Mouse (Mus musculus): ENCODE data around the gene Doxl2. TPM values are rescaled to one million over a fixed set of nuclear protein-coding genes. Genes with fewer than 3 reads are reported as not detected.
"Not testable (repeated sequence)": the region's sequence is repeated elsewhere in the genome, so short reads cannot be mapped to it uniquely, and the experiment has no call there.

Doxl2 gene
- not detected in 2 replicates for polyA plus RNA-seq (2015; fragmentation: Nextera tagmentation; extraction: Ambion mirVana)

DNA sequence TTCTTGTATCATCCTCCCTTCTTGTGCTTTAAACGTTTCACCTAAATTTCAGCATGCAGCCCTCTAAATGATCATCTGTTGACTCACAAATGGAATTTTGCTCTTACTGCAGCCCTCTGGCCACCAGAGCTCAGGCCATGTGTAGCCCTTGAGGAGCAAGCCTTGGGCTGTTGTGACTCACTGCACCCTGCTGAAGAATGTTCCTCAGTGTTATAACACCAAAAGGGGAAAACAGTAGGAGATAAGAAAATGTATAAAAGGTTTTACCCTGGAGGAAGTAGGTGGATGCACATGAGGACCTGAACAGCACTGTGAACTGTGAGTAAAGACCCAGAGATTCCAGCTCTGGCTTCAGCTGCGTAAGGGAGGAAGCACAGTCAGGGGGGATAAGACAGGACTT lies at the start of gene Doxl2:
Doxl2 (plus strand) TSS at position 301 of the 400 bp plus-strand sequence.
- no peak within 1 kb of the TSS for H3K27ac ChIP-seq (replicated peaks)
- WGBS = 86% methylated on average over 2 of the region's 2 CpGs
- no peak within 1 kb of the TSS for H3K4me2 ChIP-seq
- H3K9ac ChIP-seq = no peak within 1 kb of the TSS
- H3K27me3 ChIP-seq = no peaks in the 10 kb centered on the region
- no peaks in the 10 kb centered on the region for H3K36me3 ChIP-seq
- no peaks in the 10 kb centered on the region for H3K9me3 ChIP-seq
- ATAC-seq (ENCODE audit: low FRiP score, low read depth) = no peak
- H3K4me3 ChIP-seq = no peak within 1 kb of the TSS
- H3K4me1 ChIP-seq (replicated peaks) = no peaks in the 10 kb centered on the region

DNA sequence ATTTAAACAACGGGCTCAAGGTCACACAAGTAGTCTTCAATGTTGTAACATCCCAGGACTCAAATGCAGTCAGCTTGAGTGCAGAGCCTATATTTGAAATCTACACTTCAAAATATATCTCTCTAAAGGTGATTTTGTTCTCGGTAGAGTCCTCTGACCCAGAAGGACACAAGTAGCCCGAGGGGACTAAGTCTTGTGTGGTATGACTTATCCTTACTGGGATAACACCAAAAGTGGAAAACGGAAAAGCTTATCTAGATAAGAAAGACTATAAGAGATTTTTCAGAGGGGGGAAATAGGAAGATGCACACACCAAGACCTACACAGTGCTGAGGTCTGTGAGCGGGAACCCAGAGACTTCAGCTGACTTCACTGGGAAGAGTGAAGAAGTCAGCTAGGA lies 45.2 kb upstream of the Doxl2 start, which contains the start of gene 1600015I10Rik:
1600015I10Rik (plus strand) TSS at position 301 of the 400 bp plus-strand sequence.
- 96% methylated on average over 5 of the region's 5 CpGs for WGBS
- H3K4me3 ChIP-seq = no peak within 1 kb of the TSS
- no peak within 1 kb of the TSS for H3K4me2 ChIP-seq
- no peak within 1 kb of the TSS for H3K27ac ChIP-seq (replicated peaks)
- no peak within 1 kb of the TSS for H3K9ac ChIP-seq
- H3K9me3 ChIP-seq = no peaks in the 10 kb centered on the region
- no peaks in the 10 kb centered on the region for H3K4me1 ChIP-seq (replicated peaks)
- H3K27me3 ChIP-seq = no peaks in the 10 kb centered on the region
- no peak for ATAC-seq (ENCODE audit: low FRiP score, low read depth)
- no peaks in the 10 kb centered on the region for H3K36me3 ChIP-seq

DNA sequence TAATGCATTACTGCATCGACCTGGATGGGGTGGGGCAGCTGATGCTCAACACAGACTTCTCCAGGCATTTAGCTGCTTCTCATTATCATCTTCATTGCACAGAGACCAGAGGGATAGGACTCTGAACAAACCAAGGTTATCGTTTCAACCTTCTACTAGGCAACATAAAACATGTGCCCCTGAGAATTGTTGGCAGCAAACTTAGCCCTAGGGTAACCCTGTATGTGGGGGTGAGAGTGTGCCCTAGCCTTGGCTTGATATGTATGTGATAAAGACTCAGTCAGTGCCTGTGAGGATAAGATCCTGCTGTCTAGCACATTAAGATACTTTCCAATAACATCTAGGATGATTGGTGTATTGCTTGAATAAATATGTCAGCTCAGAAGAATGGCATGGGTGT lies 25.2 kb upstream of the Doxl2 start:
- ATAC-seq (ENCODE audit: low FRiP score, low read depth) = no peak
- Histone ChIP-seq H3K4me1 (replicated peaks) (no peaks in the 10 kb centered on the region), H3K9ac (no peak overlapping the region), H3K4me3 (no peak overlapping the region), H3K27me3 (no peaks in the 10 kb centered on the region), H3K27ac (replicated peaks) (no peak overlapping the region), H3K36me3 (no peaks in the 10 kb centered on the region), H3K4me2 (no peak overlapping the region), H3K9me3 (no peaks in the 10 kb centered on the region)
- WGBS = 73% methylated on average over 2 of the region's 2 CpGs

DNA sequence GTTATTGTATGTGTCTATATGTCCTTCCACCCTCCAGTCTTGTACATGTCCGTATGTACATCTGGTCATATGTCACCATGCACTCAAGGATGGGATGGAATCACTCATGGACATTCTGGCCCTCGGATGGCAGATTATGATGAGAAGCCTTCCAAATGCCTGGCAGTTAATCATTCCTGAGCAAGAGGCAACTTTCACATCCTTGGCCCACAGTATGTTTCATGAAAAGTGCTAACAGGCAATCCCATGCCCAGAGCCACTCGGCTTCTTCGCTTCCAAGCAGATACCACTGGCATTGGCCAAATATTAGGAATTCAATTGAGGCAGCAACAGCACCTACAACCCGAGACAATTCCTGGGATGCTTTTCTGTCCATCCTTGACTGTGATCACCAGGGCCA lies 24.1 kb upstream of the Doxl2 start:
- 87% methylated on average over 5 of the region's 5 CpGs for WGBS
- H3K36me3 ChIP-seq = no peaks in the 10 kb centered on the region
- H3K27me3 ChIP-seq = no peaks in the 10 kb centered on the region
- H3K4me3 ChIP-seq = no peak overlapping the region
- no peak overlapping the region for H3K4me2 ChIP-seq
- ATAC-seq (ENCODE audit: low FRiP score, low read depth) = no peak
- H3K9ac ChIP-seq = no peak overlapping the region
- H3K9me3 ChIP-seq = no peaks in the 10 kb centered on the region
- H3K4me1 ChIP-seq (replicated peaks) = no peaks in the 10 kb centered on the region
- no peak overlapping the region for H3K27ac ChIP-seq (replicated peaks)

DNA sequence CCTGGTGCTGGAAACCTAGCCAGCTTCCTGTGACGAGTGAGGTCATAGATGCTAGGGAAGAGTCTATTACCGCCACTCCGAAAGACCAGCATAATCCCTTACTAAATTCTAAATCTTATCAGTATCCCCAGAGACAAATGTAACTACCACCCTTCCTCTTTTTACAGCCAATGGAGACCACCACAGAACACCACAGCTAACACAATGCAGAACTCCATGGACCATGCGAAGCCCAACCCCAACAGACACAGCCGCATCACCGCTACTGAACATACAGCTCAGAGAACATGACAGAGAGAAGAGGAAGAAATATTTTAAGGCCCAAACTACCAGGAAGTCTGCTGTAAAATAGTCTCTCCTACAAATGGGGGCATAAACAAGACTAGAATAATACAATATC lies 23.1 kb upstream of the Doxl2 start:
- Histone ChIP-seq H3K27ac (replicated peaks) (no peak overlapping the region), H3K4me3 (no peak overlapping the region), H3K4me2 (no peak overlapping the region), H3K9me3 (no peaks in the 10 kb centered on the region), H3K27me3 (no peaks in the 10 kb centered on the region), H3K9ac (no peak overlapping the region), H3K36me3 (no peaks in the 10 kb centered on the region), H3K4me1 (replicated peaks) (no peaks in the 10 kb centered on the region)
- no peak for ATAC-seq (ENCODE audit: low FRiP score, low read depth)
- WGBS = 93% methylated on average over 6 of the region's 6 CpGs

DNA sequence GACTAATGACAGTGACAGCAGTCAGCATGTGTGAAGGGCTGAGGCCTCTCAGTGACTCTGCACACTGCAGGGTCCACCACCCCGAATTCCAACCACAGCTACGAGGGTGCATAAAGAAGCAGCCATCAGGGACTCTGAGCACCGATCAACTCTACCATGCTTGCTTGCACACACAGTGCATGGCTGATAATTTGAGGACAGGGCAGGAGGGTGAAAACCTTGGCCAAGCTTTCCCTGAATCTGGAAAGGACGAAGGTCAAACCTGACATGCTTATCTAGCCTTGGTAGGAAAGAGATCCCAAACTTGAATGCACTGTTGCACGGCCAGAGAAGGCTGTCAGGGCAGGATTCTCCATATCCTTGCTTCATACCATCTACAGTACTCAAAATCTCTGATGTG lies 21.5 kb upstream of the Doxl2 start:
- no peak overlapping the region for H3K27ac ChIP-seq (replicated peaks)
- no peaks in the 10 kb centered on the region for H3K36me3 ChIP-seq
- ATAC-seq (ENCODE audit: low FRiP score, low read depth) = no peak
- H3K4me1 ChIP-seq (replicated peaks) = no peaks in the 10 kb centered on the region
- WGBS = 86% methylated on average over 5 of the region's 5 CpGs
- H3K4me3 ChIP-seq = no peak overlapping the region
- H3K9me3 ChIP-seq = no peaks in the 10 kb centered on the region
- no peaks in the 10 kb centered on the region for H3K27me3 ChIP-seq
- no peak overlapping the region for H3K9ac ChIP-seq
- no peak overlapping the region for H3K4me2 ChIP-seq

DNA sequence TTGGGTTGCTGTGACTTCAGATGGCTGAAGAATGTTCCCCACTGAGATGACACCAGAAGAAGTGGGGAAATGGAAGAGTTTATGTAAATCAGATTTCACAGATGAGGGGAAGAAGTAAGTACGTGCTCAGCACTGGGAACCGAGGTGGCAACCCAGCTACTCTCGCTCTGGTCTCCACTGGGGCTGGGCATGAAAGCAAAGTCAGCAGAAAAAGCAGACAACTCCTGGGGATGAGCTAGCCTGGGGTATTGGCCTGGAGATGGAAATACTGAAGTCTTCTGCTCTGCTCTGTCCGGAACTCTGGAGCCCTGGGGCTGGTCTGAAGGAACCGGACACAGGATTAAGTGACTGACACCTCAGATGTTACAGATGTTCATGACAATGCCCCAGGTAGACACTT lies 20.6 kb upstream of the Doxl2 start:
- Histone ChIP-seq H3K27me3 (no peaks in the 10 kb centered on the region), H3K27ac (replicated peaks) (no peak overlapping the region), H3K36me3 (no peaks in the 10 kb centered on the region), H3K4me2 (no peak overlapping the region), H3K9ac (no peak overlapping the region), H3K9me3 (no peaks in the 10 kb centered on the region), H3K4me3 (no peak overlapping the region), H3K4me1 (replicated peaks) (no peaks in the 10 kb centered on the region)
- 78% methylated on average over 5 of the region's 5 CpGs for WGBS
- no peak for ATAC-seq (ENCODE audit: low FRiP score, low read depth)

DNA sequence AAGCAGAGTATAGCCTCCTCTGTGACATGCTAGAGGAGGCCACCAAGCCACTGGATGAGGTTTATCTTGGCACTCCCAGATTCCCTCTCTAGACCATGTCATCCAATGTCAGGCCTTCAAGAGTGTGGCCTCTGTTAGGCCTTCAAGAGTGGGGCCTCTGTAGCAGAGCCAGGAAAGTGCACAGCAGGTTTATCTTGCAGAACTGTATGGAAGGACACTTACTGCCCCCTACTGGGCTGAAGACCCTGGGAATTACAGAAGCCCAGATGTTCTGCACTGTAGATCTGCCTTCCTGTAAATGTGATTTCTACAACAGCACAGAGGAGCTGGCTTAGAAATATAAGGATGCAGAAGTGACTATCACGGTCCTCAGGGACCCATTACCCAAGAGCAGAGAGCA lies 19.8 kb upstream of the Doxl2 start:
- WGBS = 50% methylated on average over 1 of the region's 1 CpGs

DNA sequence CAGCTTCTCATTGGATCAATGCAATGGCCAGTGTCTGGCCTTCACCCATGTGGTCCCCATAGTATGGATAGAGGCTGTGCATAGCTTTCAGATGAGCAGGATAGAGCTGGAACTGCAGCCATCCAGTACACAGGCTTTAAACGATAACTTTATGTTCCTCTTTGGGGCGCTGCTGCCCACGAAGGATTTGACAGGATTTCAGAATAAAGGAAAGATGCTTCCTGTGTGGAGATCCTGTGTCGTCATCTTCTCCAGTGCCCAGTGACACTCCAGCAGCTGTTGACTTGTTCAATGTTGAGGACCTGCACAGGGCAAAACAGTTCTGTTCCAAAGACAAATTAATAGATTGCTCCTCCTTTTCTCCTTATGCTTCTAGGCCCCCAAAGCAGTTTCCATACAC lies 18.0 kb upstream of the Doxl2 start:
- Histone ChIP-seq H3K36me3 (no peaks in the 10 kb centered on the region), H3K9me3 (no peaks in the 10 kb centered on the region), H3K27me3 (no peaks in the 10 kb centered on the region), H3K9ac (no peak overlapping the region), H3K27ac (replicated peaks) (no peak overlapping the region), H3K4me1 (replicated peaks) (no peaks in the 10 kb centered on the region), H3K4me2 (no peak overlapping the region), H3K4me3 (no peak overlapping the region)
- ATAC-seq (ENCODE audit: low FRiP score, low read depth) = no peak
- 85% methylated on average over 4 of the region's 4 CpGs for WGBS

More for the DNA sequence above, 19.8 kb upstream of the Doxl2 start:
- Histone ChIP-seq H3K36me3 (no peaks in the 10 kb centered on the region), H3K9ac (no peak overlapping the region), H3K27ac (replicated peaks) (no peak overlapping the region), H3K4me1 (replicated peaks) (no peaks in the 10 kb centered on the region), H3K9me3 (no peaks in the 10 kb centered on the region), H3K4me3 (no peak overlapping the region), H3K4me2 (no peak overlapping the region), H3K27me3 (no peaks in the 10 kb centered on the region)
- no peak for ATAC-seq (ENCODE audit: low FRiP score, low read depth)

DNA sequence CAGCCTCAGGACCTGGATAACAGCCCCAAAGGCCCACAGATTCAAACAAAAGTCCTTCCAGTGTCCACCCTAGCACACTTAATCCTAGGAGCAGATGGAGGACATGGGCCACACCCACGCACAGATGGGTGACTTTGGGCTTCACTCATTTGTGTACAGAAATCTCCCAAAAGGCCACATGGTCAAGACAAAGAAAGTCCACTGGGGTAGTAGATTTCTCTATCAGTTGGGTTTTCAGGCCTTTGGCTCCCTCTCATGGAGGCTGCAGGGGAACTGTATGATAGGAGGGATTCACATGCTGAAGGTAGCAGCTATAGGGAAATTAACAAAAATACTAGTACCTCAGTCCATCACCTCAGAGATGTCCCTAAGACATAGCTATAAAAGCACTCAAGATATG lies 16.7 kb upstream of the Doxl2 start:
- H3K36me3 ChIP-seq = no peaks in the 10 kb centered on the region
- 39% methylated on average over 1 of the region's 1 CpGs for WGBS
- H3K27me3 ChIP-seq = no peaks in the 10 kb centered on the region
- no peak overlapping the region for H3K27ac ChIP-seq (replicated peaks)
- H3K4me3 ChIP-seq = no peak overlapping the region
- no peak overlapping the region for H3K9ac ChIP-seq
- H3K4me1 ChIP-seq (replicated peaks) = no peaks in the 10 kb centered on the region
- ATAC-seq (ENCODE audit: low FRiP score, low read depth) = peak; percentile 45; the same call in 1 of the 2 replicates
- no peak overlapping the region for H3K4me2 ChIP-seq
- H3K9me3 ChIP-seq = no peaks in the 10 kb centered on the region

DNA sequence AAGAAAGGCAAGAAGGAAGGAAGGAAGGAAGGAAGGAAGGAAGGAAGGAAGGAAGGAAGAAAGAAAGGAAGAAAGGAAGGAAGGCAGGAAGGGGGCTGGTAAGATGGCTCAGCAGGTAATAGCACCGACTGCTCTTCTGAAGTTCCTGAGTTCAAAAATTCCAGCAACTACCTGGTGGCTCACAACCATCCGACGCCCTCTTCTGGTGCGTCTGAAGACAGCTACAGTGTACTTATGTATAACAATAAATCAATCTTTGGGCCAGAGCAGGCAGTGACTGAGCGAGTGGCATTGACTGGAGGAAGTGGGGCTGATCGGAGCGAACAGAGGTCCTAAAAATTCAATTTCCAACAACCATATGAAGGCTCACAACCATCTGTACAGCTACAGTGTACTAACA lies 15.6 kb upstream of the Doxl2 start:
- H3K4me1 ChIP-seq (replicated peaks); H3K36me3 ChIP-seq; H3K4me3 ChIP-seq; H3K9ac ChIP-seq; H3K27me3 ChIP-seq; H3K27ac ChIP-seq (replicated peaks); ATAC-seq (ENCODE audit: low FRiP score, low read depth); H3K4me2 ChIP-seq; H3K9me3 ChIP-seq: not testable (repeated sequence)
- WGBS = 31% methylated on average over 7 of the region's 7 CpGs

DNA sequence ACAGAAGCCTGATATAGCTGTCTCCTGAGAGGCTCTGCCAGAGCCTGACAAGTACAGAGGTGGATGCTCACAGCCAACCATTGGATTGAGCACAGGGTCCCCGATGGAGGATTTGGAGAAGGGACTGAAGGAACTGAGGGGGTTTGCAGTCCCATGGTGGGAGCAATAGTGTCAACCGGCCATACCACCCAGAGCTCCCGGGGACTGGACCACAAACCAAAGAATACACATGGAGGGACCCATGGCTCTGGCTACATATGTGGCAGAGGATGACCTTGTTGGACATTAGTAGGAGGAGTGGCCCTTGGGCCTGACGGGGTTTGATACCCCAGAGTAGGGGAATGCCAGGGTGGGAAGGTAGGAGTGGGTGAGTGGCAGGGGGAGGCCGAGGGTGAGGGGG lies 8.1 kb upstream of the Doxl2 start:
- ATAC-seq (ENCODE audit: low FRiP score, low read depth); H3K27ac ChIP-seq (replicated peaks); H3K4me1 ChIP-seq (replicated peaks); H3K27me3 ChIP-seq; H3K36me3 ChIP-seq; H3K4me3 ChIP-seq; H3K9ac ChIP-seq; H3K4me2 ChIP-seq; H3K9me3 ChIP-seq: not testable (repeated sequence)
- WGBS = 85% methylated on average over 5 of the region's 5 CpGs

DNA sequence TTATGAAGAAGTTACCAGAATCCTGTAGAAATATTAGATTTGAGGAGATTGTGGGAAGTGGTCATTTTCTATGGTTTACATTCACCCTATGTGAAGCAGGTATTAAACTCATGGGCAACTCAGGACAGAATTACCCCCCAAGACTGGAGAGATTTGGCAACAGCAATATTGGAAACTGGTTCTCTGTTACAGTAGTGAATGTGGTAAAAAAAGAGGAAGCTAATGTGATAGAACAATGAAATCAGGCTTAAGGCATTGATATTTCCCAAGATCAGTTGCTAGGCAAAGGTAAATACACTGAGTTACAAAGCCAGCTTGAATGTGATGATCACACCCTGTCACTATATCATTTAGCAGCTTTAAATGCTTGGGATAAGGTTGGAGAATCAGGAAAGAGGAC lies 6.9 kb upstream of the Doxl2 start:
- H3K36me3 ChIP-seq = no peaks in the 10 kb centered on the region
- no peaks in the 10 kb centered on the region for H3K27me3 ChIP-seq
- H3K27ac ChIP-seq (replicated peaks) = no peak overlapping the region
- H3K9ac ChIP-seq = no peak overlapping the region
- no peak for ATAC-seq (ENCODE audit: low FRiP score, low read depth)
- no peaks in the 10 kb centered on the region for H3K4me1 ChIP-seq (replicated peaks)
- H3K4me3 ChIP-seq = no peak overlapping the region
- H3K9me3 ChIP-seq = no peaks in the 10 kb centered on the region
- no peak overlapping the region for H3K4me2 ChIP-seq

Measured in hindbrain, embryonic 15.5 days (tissue).